Mouse (Mus musculus): ENCODE data around the gene Olfr1423.
"Not testable (repeated sequence)": the region's sequence is repeated elsewhere in the genome, so short reads cannot be mapped to it uniquely, and the experiment has no call there.

GRCm38 (mm10) chr19:12062582-12062981, 21.5 kb upstream of the Olfr1423 start, which contains the start of gene Olfr1424:
- not testable (repeated sequence) for TF ChIP-seq CTCF (IDR thresholded peaks at IDR 0.05; ENCODE audit: low read depth, low read length); GATA1 (IDR thresholded peaks at IDR 0.05; ENCODE audit: borderline replicate concordance, low read length)
